Mouse (Mus musculus): Measurements from ENCODE around the gene Fam222b. TPM values are rescaled to one million over a fixed set of nuclear protein-coding genes. Genes with fewer than 3 reads are reported as not detected.

Gene Fam222b
- polyA plus RNA-seq, 1 experiment from 2014 or later: 28.7 TPM

- ATAC-seq (ENCODE audit: low FRiP score): peak; percentile 64
- Histone ChIP-seq H3K9me3 (ENCODE audit: control insufficient read depth, low read length) (no peaks in the 10 kb centered on the region), H3K4me1 (replicated peaks; ENCODE audit: control insufficient read depth, insufficient read depth, low read length) (peaks cover 19% of the 10 kb centered on the region), H3K4me2 (replicated peaks) (no peak overlapping the region), H3K9ac (no peak overlapping the region), H3K36me3 (replicated peaks; ENCODE audit: control insufficient read depth, insufficient read depth) (peaks cover 85% of the 10 kb centered on the region), H3K4me3 (replicated peaks; ENCODE audit: low read length) (no peak overlapping the region), H3K27me3 (ENCODE audit: control insufficient read depth, insufficient read depth, low read length) (no peaks in the 10 kb centered on the region), H3K27ac (no peak overlapping the region)
- 33% methylated on average over 2 of the region's 2 CpGs for WGBS
- DNase-seq (ENCODE audit: low spot score): peak; percentile 80
Measured at GRCm38 (mm10) chr11:78159096-78159495, 64.6 kb downstream of the Fam222b start.

GRCm38 (mm10) chr11:78159557-78159956 lies 65.1 kb downstream of the Fam222b start:
- Histone ChIP-seq H3K4me3 (replicated peaks; ENCODE audit: low read length) (no peak overlapping the region), H3K4me2 (replicated peaks) (no peak overlapping the region), H3K4me1 (replicated peaks; ENCODE audit: control insufficient read depth, insufficient read depth, low read length) (peaks cover 19% of the 10 kb centered on the region), H3K27ac (no peak overlapping the region), H3K27me3 (ENCODE audit: control insufficient read depth, insufficient read depth, low read length) (no peaks in the 10 kb centered on the region), H3K36me3 (replicated peaks; ENCODE audit: control insufficient read depth, insufficient read depth) (peaks cover 81% of the 10 kb centered on the region), H3K9ac (no peak overlapping the region), H3K9me3 (ENCODE audit: control insufficient read depth, low read length) (no peaks in the 10 kb centered on the region)
- 78% methylated on average over 7 of the region's 7 CpGs for WGBS
- no peak for ATAC-seq (ENCODE audit: low FRiP score)
- DNase-seq (ENCODE audit: low spot score): no peak

DNA sequence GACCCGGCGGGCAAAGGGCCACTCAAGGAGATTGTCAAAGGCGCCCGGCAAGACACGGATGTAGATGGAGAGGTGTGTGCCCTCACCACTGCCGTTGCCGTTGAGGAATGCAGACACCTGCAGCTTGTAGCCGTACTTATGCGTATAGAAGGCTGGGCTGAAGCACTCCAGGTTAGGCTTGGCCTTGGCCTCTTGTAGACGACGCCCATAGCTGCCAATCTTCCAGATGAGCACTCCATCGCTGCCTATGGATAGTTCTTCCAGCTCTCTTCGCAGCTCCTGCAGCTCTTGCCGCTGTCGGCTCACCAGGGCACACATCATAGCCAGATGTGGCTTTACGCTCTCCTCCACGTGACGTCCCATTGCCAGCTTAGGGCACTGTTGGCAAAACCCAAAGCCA lies 65.7 kb downstream of the Fam222b start:
- Histone ChIP-seq H3K27ac (no peak overlapping the region), H3K4me1 (replicated peaks; ENCODE audit: control insufficient read depth, insufficient read depth, low read length) (peaks cover 19% of the 10 kb centered on the region), H3K9me3 (ENCODE audit: control insufficient read depth, low read length) (no peaks in the 10 kb centered on the region), H3K4me3 (replicated peaks; ENCODE audit: low read length) (no peak overlapping the region), H3K36me3 (replicated peaks; ENCODE audit: control insufficient read depth, insufficient read depth) (peaks cover 74% of the 10 kb centered on the region), H3K9ac (no peak overlapping the region), H3K27me3 (ENCODE audit: control insufficient read depth, insufficient read depth, low read length) (no peaks in the 10 kb centered on the region), H3K4me2 (replicated peaks) (no peak overlapping the region)
- DNase-seq (ENCODE audit: low spot score) (no peak), ATAC-seq (ENCODE audit: low FRiP score) (no peak)
- WGBS: 91% methylated on average over 18 of the region's 18 CpGs

DNA sequence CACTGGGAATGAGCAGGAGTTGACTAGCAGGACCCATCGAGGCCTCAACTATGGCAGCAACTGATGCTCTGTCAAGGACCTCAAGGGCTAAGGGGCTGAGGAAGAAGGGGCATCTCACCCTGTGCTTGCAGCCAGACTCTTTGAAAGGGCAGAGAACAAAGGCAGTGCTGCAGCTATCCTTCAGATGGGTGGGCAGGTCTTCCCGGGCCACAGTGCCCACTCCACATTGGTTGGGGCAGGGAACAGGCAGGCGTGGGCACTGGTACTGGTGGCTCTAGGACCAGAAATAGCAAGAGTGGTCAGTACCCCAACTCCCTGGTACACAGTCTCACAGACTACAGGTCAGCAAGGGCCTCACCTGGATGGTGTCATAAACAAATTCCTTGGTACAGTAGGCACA lies 66.2 kb downstream of the Fam222b start:
- Histone ChIP-seq H3K4me2 (replicated peaks) (no peak overlapping the region), H3K4me3 (replicated peaks; ENCODE audit: low read length) (no peak overlapping the region), H3K27ac (no peak overlapping the region), H3K4me1 (replicated peaks; ENCODE audit: control insufficient read depth, insufficient read depth, low read length) (peaks cover 19% of the 10 kb centered on the region), H3K36me3 (replicated peaks; ENCODE audit: control insufficient read depth, insufficient read depth) (peaks cover 69% of the 10 kb centered on the region), H3K9me3 (ENCODE audit: control insufficient read depth, low read length) (no peaks in the 10 kb centered on the region), H3K9ac (no peak overlapping the region), H3K27me3 (ENCODE audit: control insufficient read depth, insufficient read depth, low read length) (no peaks in the 10 kb centered on the region)
- DNase-seq (ENCODE audit: low spot score): no peak
- WGBS: 87% methylated on average over 3 of the region's 3 CpGs
- no peak for ATAC-seq (ENCODE audit: low FRiP score)

GRCm38 (mm10) chr11:78161169-78161568 lies 66.7 kb downstream of the Fam222b start:
- DNase-seq (ENCODE audit: low spot score) (no peak), ATAC-seq (ENCODE audit: low FRiP score) (no peak)
- peaks cover 24% of the 10 kb centered on the region for H3K4me1 ChIP-seq (replicated peaks; ENCODE audit: control insufficient read depth, insufficient read depth, low read length)
- no peak overlapping the region for H3K27ac ChIP-seq
- no peak overlapping the region for H3K4me3 ChIP-seq (replicated peaks; ENCODE audit: low read length)
- H3K36me3 ChIP-seq (replicated peaks; ENCODE audit: control insufficient read depth, insufficient read depth): peaks cover 64% of the 10 kb centered on the region
- H3K27me3 ChIP-seq (ENCODE audit: control insufficient read depth, insufficient read depth, low read length): no peaks in the 10 kb centered on the region
- H3K9me3 ChIP-seq (ENCODE audit: control insufficient read depth, low read length): no peaks in the 10 kb centered on the region
- no peak overlapping the region for H3K4me2 ChIP-seq (replicated peaks)
- H3K9ac ChIP-seq: no peak overlapping the region
- WGBS: 94% methylated on average over 14 of the region's 14 CpGs

GRCm38 (mm10) chr11:78161968-78162367 lies 67.5 kb downstream of the Fam222b start:
- DNase-seq (ENCODE audit: low spot score) (no peak), ATAC-seq (ENCODE audit: low FRiP score) (no peak)
- Histone ChIP-seq H3K27me3 (ENCODE audit: control insufficient read depth, insufficient read depth, low read length) (no peaks in the 10 kb centered on the region), H3K4me2 (replicated peaks) (peak overlapping the region; percentile 79), H3K4me1 (replicated peaks; ENCODE audit: control insufficient read depth, insufficient read depth, low read length) (peaks cover 25% of the 10 kb centered on the region), H3K9me3 (ENCODE audit: control insufficient read depth, low read length) (no peaks in the 10 kb centered on the region), H3K27ac (peak overlapping the region; percentile 97), H3K36me3 (replicated peaks; ENCODE audit: control insufficient read depth, insufficient read depth) (peaks cover 56% of the 10 kb centered on the region), H3K9ac (0 out of 2 replicates have a peak overlapping the region, but pooled peaks have one; percentile 100), H3K4me3 (replicated peaks; ENCODE audit: low read length) (0 out of 2 replicates have a peak overlapping the region, but pooled peaks have one; percentile 96)
- WGBS: 58% methylated on average over 4 of the region's 4 CpGs

DNA sequence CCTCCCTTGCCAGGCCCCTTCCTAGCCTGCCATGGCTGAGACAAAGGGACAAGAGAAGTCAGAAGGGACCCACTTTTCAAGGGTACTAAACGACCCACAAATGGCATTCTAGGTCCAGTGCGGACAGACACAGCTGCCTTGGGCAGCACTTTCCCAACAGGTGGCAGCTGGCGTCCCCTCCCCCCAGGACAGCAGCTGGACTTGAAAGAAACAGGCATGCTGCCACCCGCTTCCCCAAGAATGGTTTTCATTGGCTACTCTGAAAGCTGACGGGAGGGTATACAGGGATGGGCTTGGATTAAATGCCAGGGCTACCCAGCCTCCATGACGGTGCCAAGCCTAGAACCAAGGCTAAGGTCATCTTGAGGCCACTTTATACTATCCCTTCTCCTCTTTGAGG lies 68.0 kb downstream of the Fam222b start:
- H3K36me3 ChIP-seq (replicated peaks; ENCODE audit: control insufficient read depth, insufficient read depth): peaks cover 51% of the 10 kb centered on the region
- H3K9me3 ChIP-seq (ENCODE audit: control insufficient read depth, low read length): no peaks in the 10 kb centered on the region
- no peaks in the 10 kb centered on the region for H3K27me3 ChIP-seq (ENCODE audit: control insufficient read depth, insufficient read depth, low read length)
- H3K4me3 ChIP-seq (replicated peaks; ENCODE audit: low read length): peak overlapping the region; percentile 96
- peak overlapping the region; percentile 97 for H3K27ac ChIP-seq
- ATAC-seq (ENCODE audit: low FRiP score) (no peak), DNase-seq (ENCODE audit: low spot score) (no peak)
- peaks cover 25% of the 10 kb centered on the region for H3K4me1 ChIP-seq (replicated peaks; ENCODE audit: control insufficient read depth, insufficient read depth, low read length)
- peak overlapping the region; percentile 79 for H3K4me2 ChIP-seq (replicated peaks)
- 34% methylated on average over 6 of the region's 6 CpGs for WGBS
- H3K9ac ChIP-seq: peak overlapping the region; percentile 100

GRCm38 (mm10) chr11:78163045-78163444 lies 68.6 kb downstream of the Fam222b start:
- Histone ChIP-seq H3K27me3 (ENCODE audit: control insufficient read depth, insufficient read depth, low read length) (no peaks in the 10 kb centered on the region), H3K4me2 (replicated peaks) (peak overlapping the region; percentile 79), H3K4me1 (replicated peaks; ENCODE audit: control insufficient read depth, insufficient read depth, low read length) (peaks cover 25% of the 10 kb centered on the region), H3K4me3 (replicated peaks; ENCODE audit: low read length) (peak overlapping the region; percentile 96), H3K9me3 (ENCODE audit: control insufficient read depth, low read length) (no peaks in the 10 kb centered on the region), H3K9ac (peak overlapping the region; percentile 100), H3K36me3 (replicated peaks; ENCODE audit: control insufficient read depth, insufficient read depth) (peaks cover 46% of the 10 kb centered on the region), H3K27ac (peak overlapping the region; percentile 97)
- 80% methylated on average over 2 of the region's 2 CpGs for WGBS
- ATAC-seq (ENCODE audit: low FRiP score) (no peak), DNase-seq (ENCODE audit: low spot score) (no peak)

- DNase-seq (ENCODE audit: low spot score) (peak; percentile 72), ATAC-seq (ENCODE audit: low FRiP score) (peak; percentile 34)
- WGBS: under 1% methylated on average over 22 of the region's 22 CpGs
- peaks cover 37% of the 10 kb centered on the region for H3K36me3 ChIP-seq (replicated peaks; ENCODE audit: control insufficient read depth, insufficient read depth)
- H3K4me1 ChIP-seq (replicated peaks; ENCODE audit: control insufficient read depth, insufficient read depth, low read length): peaks cover 25% of the 10 kb centered on the region
- no peaks in the 10 kb centered on the region for H3K27me3 ChIP-seq (ENCODE audit: control insufficient read depth, insufficient read depth, low read length)
- H3K9ac ChIP-seq: peak overlapping the region; percentile 100
- peak overlapping the region; percentile 96 for H3K4me3 ChIP-seq (replicated peaks; ENCODE audit: low read length)
- no peaks in the 10 kb centered on the region for H3K9me3 ChIP-seq (ENCODE audit: control insufficient read depth, low read length)
- H3K27ac ChIP-seq: peak overlapping the region; percentile 97
- H3K4me2 ChIP-seq (replicated peaks): peak overlapping the region; percentile 79
Measured at GRCm38 (mm10) chr11:78163681-78164603, 69.5 kb downstream of the Fam222b start.
